Comparison of ENCODE assay signal across 19 mouse cellular contexts in the genomic region with DNA sequence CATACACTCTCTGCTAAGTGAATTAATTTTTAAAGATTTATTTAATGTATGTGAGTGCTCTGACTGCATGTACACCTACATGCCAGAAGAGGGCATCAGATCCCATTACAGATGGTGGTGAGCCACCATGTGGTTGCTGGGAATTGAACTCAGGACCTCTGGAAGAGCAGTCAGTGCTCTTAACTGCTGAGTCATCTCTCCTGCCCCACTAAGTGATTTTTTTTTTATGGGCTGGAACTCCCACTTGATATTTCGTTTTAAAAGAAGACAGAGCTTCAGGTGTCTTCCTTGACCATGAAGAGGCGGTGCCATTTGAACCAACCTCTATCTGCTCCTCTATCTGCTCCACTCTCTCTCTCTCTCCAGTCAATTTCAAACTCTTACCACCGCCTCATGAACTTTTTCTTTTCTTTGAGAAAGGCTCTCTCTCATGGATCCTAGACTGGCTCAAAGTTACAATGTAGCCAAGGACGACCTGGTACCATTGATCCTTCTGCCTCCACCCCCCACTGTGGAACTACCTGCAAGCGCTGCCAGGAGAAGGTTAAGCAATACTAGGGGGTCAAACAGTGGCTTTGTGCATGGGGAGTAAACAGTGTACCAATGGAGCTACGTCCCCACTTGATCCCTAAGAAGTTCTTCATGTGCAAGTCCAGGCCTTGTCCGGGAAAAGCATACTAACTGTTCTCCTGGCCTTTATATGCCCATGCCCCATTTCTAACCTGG. TPM values are rescaled to one million over a fixed set of nuclear protein-coding genes. Genes with fewer than 3 reads are reported as not detected.
DNase-seq lines count a peak whose midpoint lies in the region; ATAC-seq and TF ChIP-seq lines count a peak whose summit lies in the region.
"Had no signal": no experiment of that assay in that cellular context is flagged by ENCODE, and none has a peak within 500 bp of the region (broad histone marks: within the 10 kb centered on the region; RNA-seq: fewer than 3 reads in every experiment).

No protein-coding gene starts in this region.

- no peaks in the 10 kb centered on the region for H3K36me3 ChIP-seq in spleen, adult 2 months (ENCODE audit: control insufficient read depth, insufficient read depth, low read length)
- H3K36me3 ChIP-seq: embryonic facial prominence, embryonic 13.5 days; heart, embryonic 15.5 days; limb, embryonic 15.5 days; midbrain, embryonic 12.5 days had no signal

- DNase-seq in kidney, adult 9 months, result peak; percentile 14
- no peak for DNase-seq in kidney, adult 11 months
- DNase-seq in spleen, adult 2 months (ENCODE audit: low read depth in 1 of 2, low spot score in 2 of 2), result no peak
- no peak for DNase-seq in spleen, postnatal 36 days (ENCODE audit: low spot score in 2 of 2)
- no peak for DNase-seq in Patski (ENCODE audit: low read depth, low spot score)
- peak; percentile 21 for DNase-seq in naive thymus-derived CD4-positive, alpha-beta T cell, adult 2 months (ENCODE audit: low read depth)
- DNase-seq in cerebellum, adult 9-10 months, result no peak
- no peak for DNase-seq in c-Kit-positive CD71-positive TER-119-positive erythroid progenitor cells, embryonic 14.5 days (ENCODE audit: low spot score)
- DNase-seq: adrenal gland, adult 8-10 months; cerebellum, adult 2 months; heart, adult 11 months; kidney, postnatal 4 days; spleen, adult 18-20 months had no signal

- no peak overlapping the region for H3K4me3 ChIP-seq in spleen, adult 2 months (ENCODE audit: extremely low read depth, insufficient read depth, insufficient read length)
- H3K4me3 ChIP-seq: embryonic facial prominence, embryonic 13.5 days; heart, embryonic 15.5 days; limb, embryonic 15.5 days; midbrain, embryonic 12.5 days had no signal

- ATAC-seq in Patski, result no peak
- ATAC-seq: forebrain, embryonic 16.5 days had no signal

- H3K27me3 ChIP-seq in spleen, adult 2 months (ENCODE audit: control insufficient read depth, insufficient read depth, low read length), result no peaks in the 10 kb centered on the region
- no peaks in the 10 kb centered on the region for H3K27me3 ChIP-seq in Patski
- H3K27me3 ChIP-seq: limb, embryonic 15.5 days; midbrain, embryonic 12.5 days had no signal

- POLR2A ChIA-PET in Patski (lab: Charles Lee), result no interaction called here

- 96% methylated on average over 7 of the region's 7 CpGs for WGBS in spleen, adult 2 months

- peaks cover 9% of the 10 kb centered on the region; the same call in 1 of the 2 replicates for H3K4me1 ChIP-seq in spleen, adult 2 months (ENCODE audit: control insufficient read depth, insufficient read depth, insufficient read length)
- H3K4me1 ChIP-seq: midbrain, embryonic 12.5 days had no signal

- CTCF ChIA-PET in Patski (lab: Charles Lee), result interaction anchor here (1.3 kb wide), 1 partner anchor 185 kb away, joined by 5 read pairs; no protein-coding TSS in a partner anchor

- in situ Hi-C loops in Patski (cut with MboI; ENCODE audit: low pct_unique_long_range_greater_than_20kb), result loop anchor here (5.0 to 10.0 kb wide), 3 partner anchors 61 to 408 kb away; a partner anchor contains a TSS

- TF ChIP-seq CTCF in spleen, adult 2 months (IDR thresholded peaks at IDR 0.05; ENCODE audit: extremely low read depth, insufficient read depth, insufficient read length, insufficient replicate concordance), result no peak
- peak; percentile 40 for TF ChIP-seq CTCF in Patski (IDR thresholded peaks at IDR 0.05)

- H3K27ac ChIP-seq in spleen, adult 2 months (ENCODE audit: insufficient read depth, low read length), result peak overlapping the region; percentile 81
- H3K27ac ChIP-seq: embryonic facial prominence, embryonic 13.5 days; heart, embryonic 15.5 days; limb, embryonic 15.5 days; midbrain, embryonic 12.5 days had no signal

- no peak for TF ChIP-seq POLR2A in spleen, adult 2 months (IDR thresholded peaks at IDR 0.05; ENCODE audit: low read depth, low read length)

RNA-seq across cellular contexts. Expression of a gene that starts 22.6 kb away (rescaled TPM):
- 3.2 and 4.6 TPM in 2 replicates for polyA plus RNA-seq in spleen, adult 2 months (2012; rRNA removed)
- polyA plus RNA-seq in Patski (2021), result 0.12 TPM

RNA-seq across cellular contexts. Expression of a gene that starts 44.3 kb away (rescaled TPM):
- polyA plus RNA-seq in spleen, adult 2 months (2012; rRNA removed), result 0.31 and 0.57 TPM in 2 replicates
- not detected for polyA plus RNA-seq in Patski (2021)
- polyA plus RNA-seq: C2C12 had no signal

Comparison
In these comparisons a context has a peak if more than half of its experiments do, and no peak if none do; other contexts are left out.
1. DNase-seq: peak in kidney, adult 9 months (single experiment) and naive thymus-derived CD4-positive, alpha-beta T cell, adult 2 months (single experiment); none in kidney, adult 11 months (single experiment), spleen, adult 2 months (0 of 2), spleen, postnatal 36 days (0 of 2), Patski (single experiment), cerebellum, adult 9-10 months (single experiment) and c-Kit-positive CD71-positive TER-119-positive erythroid progenitor cells, embryonic 14.5 days (single experiment).